Mouse (Mus musculus): ENCODE results near the gene Tead1. TPM values are rescaled to one million over a fixed set of nuclear protein-coding genes. Genes with fewer than 3 reads are reported as not detected.

Gene Tead1
- polyA plus RNA-seq, 1 experiment: 2.7 TPM

- Histone ChIP-seq H3K27me3 (ENCODE audit: control insufficient read depth, insufficient read depth, low read length) (no peaks in the 10 kb centered on the region), H3K4me1 (ENCODE audit: control insufficient read depth, insufficient read depth, insufficient read length) (no peaks in the 10 kb centered on the region), H3K4me3 (ENCODE audit: extremely low read depth, insufficient read depth, insufficient read length) (no peak overlapping the region), H3K36me3 (ENCODE audit: control insufficient read depth, insufficient read depth, low read length) (no peaks in the 10 kb centered on the region), H3K27ac (ENCODE audit: insufficient read depth, low read length) (no peak overlapping the region)
- no peak for DNase-seq (ENCODE audit: low read depth in 1 of 2, low spot score in 2 of 2)
- 40% methylated on average over 6 of the region's 6 CpGs for WGBS
- no peak for TF ChIP-seq CTCF (IDR thresholded peaks at IDR 0.05; ENCODE audit: extremely low read depth, insufficient read depth, insufficient read length, insufficient replicate concordance)
- no peak for TF ChIP-seq POLR2A (IDR thresholded peaks at IDR 0.05; ENCODE audit: low read depth, low read length)
Observed at GRCm38 (mm10) chr7:112807401-112807751, 128.3 kb downstream of the Tead1 start.

GRCm38 (mm10) chr7:112810752-112811151 lies 131.6 kb downstream of the Tead1 start:
- no peak for DNase-seq (ENCODE audit: low read depth in 1 of 2, low spot score in 2 of 2)
- 82% methylated on average over 7 of the region's 7 CpGs for WGBS
- TF ChIP-seq POLR2A (IDR thresholded peaks at IDR 0.05; ENCODE audit: low read depth, low read length): no peak
- TF ChIP-seq CTCF (IDR thresholded peaks at IDR 0.05; ENCODE audit: extremely low read depth, insufficient read depth, insufficient read length, insufficient replicate concordance): no peak

GRCm38 (mm10) chr7:112812037-112812775 lies 133.1 kb downstream of the Tead1 start:
- DNase-seq (ENCODE audit: low read depth in 1 of 2, low spot score in 2 of 2): no peak
- H3K27ac ChIP-seq (ENCODE audit: insufficient read depth, low read length): no peak overlapping the region
- no peaks in the 10 kb centered on the region for H3K27me3 ChIP-seq (ENCODE audit: control insufficient read depth, insufficient read depth, low read length)
- no peak overlapping the region for H3K4me3 ChIP-seq (ENCODE audit: extremely low read depth, insufficient read depth, insufficient read length)
- WGBS: 89% methylated on average over 10 of the region's 10 CpGs
- H3K4me1 ChIP-seq (ENCODE audit: control insufficient read depth, insufficient read depth, insufficient read length): no peaks in the 10 kb centered on the region
- TF ChIP-seq CTCF (IDR thresholded peaks at IDR 0.05; ENCODE audit: extremely low read depth, insufficient read depth, insufficient read length, insufficient replicate concordance) (no peak), POLR2A (IDR thresholded peaks at IDR 0.05; ENCODE audit: low read depth, low read length) (no peak)
- no peaks in the 10 kb centered on the region for H3K36me3 ChIP-seq (ENCODE audit: control insufficient read depth, insufficient read depth, low read length)

More at GRCm38 (mm10) chr7:112810752-112811151, 131.6 kb downstream of the Tead1 start:
- Histone ChIP-seq H3K4me3 (ENCODE audit: extremely low read depth, insufficient read depth, insufficient read length) (no peak overlapping the region), H3K27me3 (ENCODE audit: control insufficient read depth, insufficient read depth, low read length) (no peaks in the 10 kb centered on the region), H3K27ac (ENCODE audit: insufficient read depth, low read length) (no peak overlapping the region), H3K36me3 (ENCODE audit: control insufficient read depth, insufficient read depth, low read length) (no peaks in the 10 kb centered on the region), H3K4me1 (ENCODE audit: control insufficient read depth, insufficient read depth, insufficient read length) (no peaks in the 10 kb centered on the region)

GRCm38 (mm10) chr7:112813163-112813562 lies 134.0 kb downstream of the Tead1 start:
- WGBS: 94% methylated on average over 7 of the region's 7 CpGs
- TF ChIP-seq POLR2A (IDR thresholded peaks at IDR 0.05; ENCODE audit: low read depth, low read length) (no peak), CTCF (IDR thresholded peaks at IDR 0.05; ENCODE audit: extremely low read depth, insufficient read depth, insufficient read length, insufficient replicate concordance) (no peak)

GRCm38 (mm10) chr7:112813731-112814306 lies 134.7 kb downstream of the Tead1 start:
- DNase-seq (ENCODE audit: low read depth in 1 of 2, low spot score in 2 of 2): no peak
- no peak overlapping the region for H3K4me3 ChIP-seq (ENCODE audit: extremely low read depth, insufficient read depth, insufficient read length)
- no peak overlapping the region for H3K27ac ChIP-seq (ENCODE audit: insufficient read depth, low read length)
- TF ChIP-seq POLR2A (IDR thresholded peaks at IDR 0.05; ENCODE audit: low read depth, low read length) (no peak), CTCF (IDR thresholded peaks at IDR 0.05; ENCODE audit: extremely low read depth, insufficient read depth, insufficient read length, insufficient replicate concordance) (no peak)
- H3K36me3 ChIP-seq (ENCODE audit: control insufficient read depth, insufficient read depth, low read length): no peaks in the 10 kb centered on the region
- no peaks in the 10 kb centered on the region for H3K4me1 ChIP-seq (ENCODE audit: control insufficient read depth, insufficient read depth, insufficient read length)
- no peaks in the 10 kb centered on the region for H3K27me3 ChIP-seq (ENCODE audit: control insufficient read depth, insufficient read depth, low read length)
- WGBS: 81% methylated on average over 8 of the region's 8 CpGs

More at GRCm38 (mm10) chr7:112813163-112813562, 134.0 kb downstream of the Tead1 start:
- DNase-seq (ENCODE audit: low read depth in 1 of 2, low spot score in 2 of 2): no peak
- H3K27ac ChIP-seq (ENCODE audit: insufficient read depth, low read length): no peak overlapping the region
- H3K4me1 ChIP-seq (ENCODE audit: control insufficient read depth, insufficient read depth, insufficient read length): no peaks in the 10 kb centered on the region
- no peaks in the 10 kb centered on the region for H3K36me3 ChIP-seq (ENCODE audit: control insufficient read depth, insufficient read depth, low read length)
- no peaks in the 10 kb centered on the region for H3K27me3 ChIP-seq (ENCODE audit: control insufficient read depth, insufficient read depth, low read length)
- no peak overlapping the region for H3K4me3 ChIP-seq (ENCODE audit: extremely low read depth, insufficient read depth, insufficient read length)

- H3K36me3 ChIP-seq (ENCODE audit: control insufficient read depth, insufficient read depth, low read length): no peaks in the 10 kb centered on the region
- TF ChIP-seq CTCF (IDR thresholded peaks at IDR 0.05; ENCODE audit: extremely low read depth, insufficient read depth, insufficient read length, insufficient replicate concordance) (no peak), POLR2A (IDR thresholded peaks at IDR 0.05; ENCODE audit: low read depth, low read length) (no peak)
- H3K4me3 ChIP-seq (ENCODE audit: extremely low read depth, insufficient read depth, insufficient read length): no peak overlapping the region
- no peak overlapping the region for H3K27ac ChIP-seq (ENCODE audit: insufficient read depth, low read length)
- no peak for DNase-seq (ENCODE audit: low read depth in 1 of 2, low spot score in 2 of 2)
- 86% methylated on average over 5 of the region's 5 CpGs for WGBS
- H3K4me1 ChIP-seq (ENCODE audit: control insufficient read depth, insufficient read depth, insufficient read length): no peaks in the 10 kb centered on the region
- no peaks in the 10 kb centered on the region for H3K27me3 ChIP-seq (ENCODE audit: control insufficient read depth, insufficient read depth, low read length)
Observed at GRCm38 (mm10) chr7:112816016-112816415, 136.9 kb downstream of the Tead1 start.

- H3K4me1 ChIP-seq (ENCODE audit: control insufficient read depth, insufficient read depth, insufficient read length): no peaks in the 10 kb centered on the region; the same call in 1 of the 2 replicates
- no peak overlapping the region for H3K4me3 ChIP-seq (ENCODE audit: extremely low read depth, insufficient read depth, insufficient read length)
- no peak overlapping the region for H3K27ac ChIP-seq (ENCODE audit: insufficient read depth, low read length)
- TF ChIP-seq POLR2A (IDR thresholded peaks at IDR 0.05; ENCODE audit: low read depth, low read length): no peak
- no peak for TF ChIP-seq CTCF (IDR thresholded peaks at IDR 0.05; ENCODE audit: extremely low read depth, insufficient read depth, insufficient read length, insufficient replicate concordance)
- WGBS: 12% methylated on average over 4 of the region's 4 CpGs
- H3K36me3 ChIP-seq (ENCODE audit: control insufficient read depth, insufficient read depth, low read length): no peaks in the 10 kb centered on the region
- H3K27me3 ChIP-seq (ENCODE audit: control insufficient read depth, insufficient read depth, low read length): no peaks in the 10 kb centered on the region
- no peak for DNase-seq (ENCODE audit: low read depth in 1 of 2, low spot score in 2 of 2)
Observed at GRCm38 (mm10) chr7:112819833-112820232, 140.7 kb downstream of the Tead1 start.
